Mouse (Mus musculus) liver, embryonic 14.5 days (tissue): ENCODE measurements around the gene B130006D01Rik.

Experiments used
- CTCF ChIP-seq: IDR thresholded peaks from 2 replicates; pipeline ENCODE4 v1.5.1; 2016; ENCODE audit warnings: antibody characterized with exemption, low read depth, control low read depth
- EP300 ChIP-seq: IDR thresholded peaks from 2 replicates; pipeline ENCODE4 v1.6.1; 2016; ENCODE audit warnings: antibody characterized with exemption, low read depth

DNA sequence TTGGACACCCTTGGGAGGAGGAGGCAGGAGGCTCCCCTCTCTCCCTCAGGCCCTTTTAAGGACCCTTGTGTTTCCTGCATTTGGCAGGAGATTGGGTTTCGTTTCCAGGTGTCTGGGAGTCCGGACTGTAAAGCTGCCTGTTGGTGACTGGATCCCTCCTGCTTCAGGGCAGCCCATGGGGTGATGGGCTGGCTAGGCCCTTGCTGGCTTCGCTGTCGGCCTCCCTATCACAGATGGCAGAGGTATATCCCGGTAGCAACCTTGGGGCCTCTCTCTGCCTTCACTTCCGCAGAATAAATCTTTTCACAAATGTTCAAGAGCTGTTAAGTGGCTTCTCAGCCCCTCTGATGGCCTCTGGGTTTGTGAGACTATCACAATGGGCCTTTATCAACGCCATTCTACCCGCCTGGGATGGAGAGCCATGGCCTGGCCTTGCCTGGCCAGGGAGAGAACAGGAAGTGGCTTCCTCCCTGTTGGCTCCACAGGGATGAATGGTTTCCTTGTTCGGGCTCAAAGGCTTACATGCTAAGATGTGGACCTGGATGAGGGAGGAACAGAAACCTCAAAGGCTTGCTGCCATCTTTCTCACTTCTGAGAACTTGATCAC lies 41.3 kb upstream of the B130006D01Rik start:
- TF ChIP-seq EP300 (no peak), CTCF (no peak)
